Mouse (Mus musculus) hindbrain, embryonic 14.5 days (tissue): ENCODE results near the gene Farsa. TPM values are rescaled to one million over a fixed set of nuclear protein-coding genes. Genes with fewer than 3 reads are reported as not detected.
"Not testable (repeated sequence)": the region's sequence is repeated elsewhere in the genome, so short reads cannot be mapped to it uniquely, and the experiment has no call there.

Experiments
- ATAC-seq: fragments of 200-750 bp; cut with Nextera tagmentation; 2 replicates; pipeline ENCODE4 v1.8.0; 2017; ENCODE audit warnings: moderate number of reproducible peaks, mild to moderate bottlenecking, moderate TSS enrichment, moderate library complexity; ENCODE audit not compliant: low FRiP score
- DNase-seq: peaks from one replicate; pipeline ENCODE4 v3.0.0-alpha.2; 2015; ENCODE audit warnings: low spot score
- H3K27ac ChIP-seq: fragments of 300-500 bp; sonication (generic); 2 replicates; pipeline ENCODE4 v1.5.1; 2014; ENCODE audit warnings: mild to moderate bottlenecking, moderate library complexity
- H3K27me3 ChIP-seq: fragments of 300-500 bp; sonication (generic); 2 replicates; pipeline ENCODE4 v1.6.1; 2014; ENCODE audit warnings: mild to moderate bottlenecking, low read length, mixed read lengths; ENCODE audit not compliant: control insufficient read depth, insufficient read depth
- H3K36me3 ChIP-seq: fragments of 300-500 bp; sonication (generic); replicated peaks from 2 replicates; pipeline ENCODE4 v1.6.1; 2014; ENCODE audit not compliant: control insufficient read depth, insufficient read depth
- H3K4me1 ChIP-seq: fragments of 300-500 bp; sonication (generic); replicated peaks from 2 replicates; pipeline ENCODE4 v1.6.1; 2014; ENCODE audit warnings: antibody characterized with exemption, low read length, mixed read lengths; ENCODE audit not compliant: control insufficient read depth, insufficient read depth
- H3K4me2 ChIP-seq: fragments of 300-500 bp; sonication (generic); replicated peaks from 2 replicates; pipeline ENCODE4 v1.6.1; 2014; ENCODE audit warnings: mild to moderate bottlenecking, moderate library complexity
- H3K4me3 ChIP-seq: fragments of 300-500 bp; sonication (generic); replicated peaks from 2 replicates; pipeline ENCODE4 v1.5.1; 2014; ENCODE audit warnings: mild to moderate bottlenecking, low read length
- H3K9ac ChIP-seq: fragments of 300-500 bp; sonication (generic); 2 replicates; pipeline ENCODE4 v1.6.1; 2014
- H3K9me3 ChIP-seq: fragments of 300-500 bp; sonication (generic); 2 replicates; pipeline ENCODE4 v1.6.1; 2016; ENCODE audit warnings: low read length; ENCODE audit not compliant: control insufficient read depth
- WGBS: fragments of 180-500 bp; shearing (Covaris S2); extraction: QIAGEN DNeasy Blood & Tissue Kit; methylation state at CpG from one replicate; pipeline ENCODE4 v1.1.7; 2014; 5-methylcytosine and 5-hydroxymethylcytosine counted together
- polyA plus RNA-seq: library from polyadenylated mRNA; unstranded; fragments of >200 nt; fragmentation: Nextera tagmentation; extraction: Ambion mirVana; gene quantifications from 2 replicates; pipeline ENCODE4 v1.2.1, GENCODE M21; 2014

Gene Farsa
- polyA plus RNA-seq, 1 experiment from 2014 or later, result 87.8 TPM

DNA sequence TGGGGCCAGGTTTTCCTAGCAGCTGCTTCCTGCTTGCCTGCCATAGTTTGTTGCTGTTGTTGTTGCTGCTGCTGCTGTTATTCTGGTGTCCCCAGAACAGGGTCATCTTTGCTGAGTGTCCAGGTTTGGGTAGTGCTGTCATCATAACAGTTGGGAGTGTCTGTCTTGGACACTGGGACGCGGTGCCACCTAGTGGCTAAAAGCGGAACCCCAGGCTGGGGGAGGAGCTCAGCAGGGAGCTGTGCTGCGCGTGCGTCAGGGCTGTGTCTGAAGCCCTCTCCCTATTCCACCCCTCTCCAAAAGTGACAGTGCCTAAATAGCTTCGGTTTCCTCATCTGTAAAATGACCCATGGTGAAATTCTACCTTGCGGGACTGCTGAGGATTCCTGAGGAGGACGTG lies 41.2 kb upstream of the Farsa start:
- no peak overlapping the region for H3K9ac ChIP-seq
- H3K36me3 ChIP-seq, result no peaks in the 10 kb centered on the region
- ATAC-seq (peak; percentile 51), DNase-seq (peak; percentile 89)
- H3K4me2 ChIP-seq, result no peak overlapping the region
- H3K27me3 ChIP-seq, result peaks cover 9% of the 10 kb centered on the region
- H3K27ac ChIP-seq, result peak overlapping the region; percentile 81; the same call in 1 of the 2 replicates
- no peak overlapping the region for H3K4me3 ChIP-seq
- peaks cover 14% of the 10 kb centered on the region for H3K4me1 ChIP-seq
- no peaks in the 10 kb centered on the region for H3K9me3 ChIP-seq
- WGBS, result 13% methylated on average over 9 of the region's 9 CpGs

DNA sequence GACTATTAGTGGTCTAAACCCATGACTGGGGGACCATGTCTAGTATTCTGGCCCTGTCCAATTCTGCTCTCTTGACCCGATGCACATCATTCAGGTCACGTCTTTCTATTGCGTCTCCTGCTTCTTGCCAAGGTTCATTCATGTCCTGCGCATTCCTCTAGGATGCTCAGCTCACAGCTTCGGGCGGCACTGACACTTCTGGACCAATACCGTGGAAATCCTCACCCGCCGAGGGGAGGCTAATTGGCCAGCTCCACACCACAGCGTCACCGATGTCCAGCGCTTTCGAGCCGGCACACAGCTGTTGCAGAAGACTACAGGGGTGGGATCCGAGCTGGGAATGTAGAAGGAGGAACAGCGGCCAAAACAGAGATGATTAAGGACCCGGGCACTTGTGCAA lies 40.7 kb upstream of the Farsa start:
- peaks cover 10% of the 10 kb centered on the region for H3K4me1 ChIP-seq
- no peak overlapping the region for H3K4me2 ChIP-seq
- H3K27me3 ChIP-seq, result peaks cover 9% of the 10 kb centered on the region
- no peak overlapping the region for H3K9ac ChIP-seq
- no peaks in the 10 kb centered on the region for H3K9me3 ChIP-seq
- DNase-seq (no peak), ATAC-seq (no peak)
- H3K4me3 ChIP-seq, result no peak overlapping the region
- no peak overlapping the region for H3K27ac ChIP-seq
- 76% methylated on average over 17 of the region's 17 CpGs for WGBS
- no peaks in the 10 kb centered on the region for H3K36me3 ChIP-seq

DNA sequence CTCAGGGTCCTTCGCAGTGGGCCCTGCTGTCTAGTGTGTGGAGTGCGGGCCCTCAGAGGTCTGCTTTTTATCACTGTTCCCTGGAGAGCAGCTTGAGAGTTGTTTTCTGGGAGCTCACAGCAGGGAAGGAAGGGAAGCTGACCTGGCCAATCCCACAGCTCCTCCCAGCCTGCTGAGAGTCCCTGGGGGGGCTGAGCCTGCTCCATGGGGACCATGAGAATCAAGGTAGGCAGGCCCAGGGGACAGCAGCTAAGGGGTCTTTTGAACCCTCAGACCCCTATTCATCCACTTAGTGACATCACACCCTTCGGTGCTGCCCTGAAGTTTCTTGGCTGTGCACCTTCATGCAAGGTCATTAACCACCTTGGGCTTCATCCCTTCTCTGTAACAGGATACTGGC lies 34.1 kb upstream of the Farsa start, which contains the start of gene Dand5:
TSS of gene Dand5 (minus strand) at position 101 of the 400 bp plus-strand sequence.
- 21% methylated on average over 3 of the region's 3 CpGs for WGBS
- ATAC-seq (no peak), DNase-seq (no peak)
- Histone ChIP-seq H3K4me3 (peak within 1 kb of the TSS; percentile 17), H3K36me3 (no peaks in the 10 kb centered on the region), H3K4me1 (0 out of 2 replicates have a peak, but pooled peaks cover 3% of the 10 kb centered on the region), H3K27me3 (0 out of 2 replicates have a peak, but pooled peaks cover 4% of the 10 kb centered on the region), H3K4me2 (peak within 1 kb of the TSS; percentile 46), H3K9me3 (no peaks in the 10 kb centered on the region), H3K27ac (no peak within 1 kb of the TSS), H3K9ac (peak within 1 kb of the TSS; percentile 32; the same call in 1 of the 2 replicates)

DNA sequence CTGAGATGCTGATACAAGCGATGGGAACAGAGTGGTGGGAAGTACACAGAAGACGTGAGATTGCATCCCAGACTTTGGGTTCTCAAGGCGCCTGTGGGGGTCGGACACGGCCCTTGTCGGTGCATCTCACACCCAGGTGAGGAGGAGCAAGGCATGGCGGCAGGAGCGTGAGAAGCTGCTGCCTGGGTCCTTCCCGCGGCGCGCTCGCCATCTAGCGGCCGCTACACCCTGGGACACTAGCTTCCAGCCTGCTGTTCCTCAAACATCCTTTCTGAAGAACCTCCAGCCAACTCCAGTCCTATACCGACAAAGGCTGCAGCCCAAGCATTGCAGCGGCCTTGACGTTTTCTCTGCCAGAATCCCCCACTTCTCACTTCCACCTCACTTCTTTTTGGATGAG lies 33.1 kb upstream of the Farsa start:
- peak overlapping the region; percentile 46 for H3K4me2 ChIP-seq
- H3K4me1 ChIP-seq, result 0 out of 2 replicates have a peak, but pooled peaks cover 3% of the 10 kb centered on the region
- ATAC-seq, result peak; percentile 91
- H3K27me3 ChIP-seq, result 0 out of 2 replicates have a peak, but pooled peaks cover 4% of the 10 kb centered on the region
- no peaks in the 10 kb centered on the region for H3K36me3 ChIP-seq
- DNase-seq, result peak; percentile 88
- peak overlapping the region; percentile 17 for H3K4me3 ChIP-seq
- H3K9ac ChIP-seq, result peak overlapping the region; percentile 32; the same call in 1 of the 2 replicates
- under 1% methylated on average over 18 of the region's 18 CpGs for WGBS
- H3K9me3 ChIP-seq, result no peaks in the 10 kb centered on the region
- H3K27ac ChIP-seq, result no peak overlapping the region

DNA sequence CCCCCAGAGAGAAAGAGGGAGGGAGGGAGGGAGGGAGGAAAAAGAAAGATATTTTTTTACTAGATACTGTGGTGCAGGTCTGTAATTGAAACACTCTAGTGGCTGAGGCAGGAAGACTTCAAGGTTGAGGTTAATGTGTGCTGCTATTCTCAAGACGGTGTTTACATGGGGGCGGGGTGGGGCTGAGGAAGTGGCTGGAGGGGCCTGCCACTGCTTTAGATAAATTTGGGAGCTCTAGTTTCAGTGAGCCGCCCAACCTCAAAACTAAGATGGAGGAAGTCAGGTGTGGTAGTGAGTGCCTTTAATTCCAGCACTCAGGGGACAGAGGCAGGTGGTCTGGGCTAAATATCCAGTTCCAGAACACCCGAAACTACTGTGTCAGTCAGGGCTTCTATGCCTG lies 31.2 kb upstream of the Farsa start:
- Histone ChIP-seq H3K4me1 (0 out of 2 replicates have a peak, but pooled peaks cover 3% of the 10 kb centered on the region), H3K27me3 (0 out of 2 replicates have a peak, but pooled peaks cover 4% of the 10 kb centered on the region), H3K9me3 (no peaks in the 10 kb centered on the region), H3K4me3 (no peak overlapping the region), H3K9ac (no peak overlapping the region), H3K27ac (no peak overlapping the region), H3K4me2 (no peak overlapping the region), H3K36me3 (no peaks in the 10 kb centered on the region)
- no peak for ATAC-seq
- WGBS, result 79% methylated on average over 4 of the region's 4 CpGs
- no peak for DNase-seq

DNA sequence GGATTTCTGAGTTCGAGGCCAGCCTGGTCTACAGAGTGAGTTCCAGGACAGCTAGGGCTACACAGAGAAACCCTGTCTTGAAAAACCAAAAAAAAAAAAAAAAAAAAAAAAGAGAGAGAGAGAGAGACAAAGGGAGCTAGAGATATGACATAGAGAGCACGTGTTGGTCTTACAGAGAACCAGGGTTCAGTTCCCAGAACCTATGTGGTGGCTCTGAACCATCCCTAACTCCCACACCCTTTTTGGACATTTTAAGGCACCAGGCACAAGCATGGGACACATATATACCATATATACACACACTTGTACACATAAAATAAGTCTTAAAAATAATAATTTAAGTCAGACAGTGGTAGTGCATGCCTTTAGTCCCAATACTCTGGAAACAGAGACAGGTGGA lies 30.3 kb upstream of the Farsa start:
- not testable (repeated sequence) for H3K27me3 ChIP-seq, DNase-seq, ATAC-seq, H3K27ac ChIP-seq, H3K36me3 ChIP-seq, H3K4me3 ChIP-seq, H3K4me2 ChIP-seq, H3K9me3 ChIP-seq, H3K9ac ChIP-seq, H3K4me1 ChIP-seq
- WGBS, result 82% methylated on average over 2 of the region's 2 CpGs

DNA sequence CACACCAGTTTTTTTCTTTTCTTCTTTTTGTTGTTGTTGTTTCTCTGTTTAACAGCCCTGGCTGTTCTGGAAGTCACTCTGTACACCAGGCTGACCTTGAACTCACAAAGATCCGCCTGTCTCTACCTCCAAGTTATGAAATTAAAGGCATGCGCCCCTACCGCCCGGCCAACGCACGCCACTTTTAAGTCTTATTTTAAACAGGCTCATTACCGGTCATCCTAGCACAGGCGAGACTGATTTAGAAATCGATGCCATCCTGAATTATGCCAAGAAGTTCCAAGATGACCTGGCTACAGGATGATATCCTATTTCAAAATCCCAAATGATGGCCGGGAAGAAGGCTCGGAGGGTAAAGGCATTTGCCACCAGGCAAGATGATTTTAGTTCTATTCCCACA lies 25.3 kb upstream of the Farsa start, which contains the start of gene Gadd45gip1:
TSS of gene Gadd45gip1 (plus strand) at position 33 of the 400 bp plus-strand sequence.
- Histone ChIP-seq H3K4me3 (peak within 1 kb of the TSS; percentile 85), H3K4me1 (peaks cover 11% of the 10 kb centered on the region), H3K9me3 (no peaks in the 10 kb centered on the region), H3K27me3 (no peaks in the 10 kb centered on the region), H3K9ac (peak within 1 kb of the TSS; percentile 91), H3K27ac (peak within 1 kb of the TSS; percentile 96), H3K4me2 (peak within 1 kb of the TSS; percentile 59), H3K36me3 (peaks cover 28% of the 10 kb centered on the region)
- WGBS, result 82% methylated on average over 11 of the region's 11 CpGs
- DNase-seq, result no peak
- ATAC-seq, result no peak

DNA sequence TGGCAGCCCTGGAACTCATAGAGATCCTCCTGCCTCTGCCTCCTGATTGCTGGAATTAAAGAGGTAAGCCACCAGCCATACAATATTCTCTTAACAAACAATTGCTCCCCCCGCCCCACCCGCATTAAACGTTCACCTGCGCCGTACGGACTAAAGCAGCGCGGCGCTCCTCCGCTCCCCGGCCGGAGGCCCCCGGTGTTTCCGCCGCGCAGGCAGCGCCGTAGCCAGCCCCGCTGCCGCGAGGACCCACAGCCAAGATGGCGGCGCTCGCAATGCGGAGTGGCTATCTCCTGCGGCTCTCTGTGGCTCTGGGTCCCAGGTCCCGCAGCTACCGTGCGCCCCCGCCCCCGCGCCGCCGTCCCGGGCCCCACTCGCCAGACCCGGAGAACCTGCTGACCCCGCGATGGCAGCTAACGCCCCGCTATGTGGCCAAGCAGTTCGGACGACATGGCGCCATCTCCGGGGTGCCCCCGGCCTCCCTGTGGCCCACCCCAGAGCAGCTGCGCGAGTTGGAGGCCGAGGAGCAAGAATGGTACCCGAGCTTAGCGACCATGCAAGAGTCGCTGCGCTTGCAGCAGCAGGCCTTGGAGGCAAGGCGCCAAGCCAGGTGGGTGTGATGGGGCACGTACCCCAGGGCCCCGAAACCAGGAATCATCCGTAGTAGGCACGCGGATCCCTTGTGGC lies 24.6 kb upstream of the Farsa start:
- Histone ChIP-seq H3K9ac (peak overlapping the region; percentile 91), H3K9me3 (no peaks in the 10 kb centered on the region), H3K4me2 (peak overlapping the region; percentile 59), H3K27me3 (no peaks in the 10 kb centered on the region), H3K36me3 (peaks cover 35% of the 10 kb centered on the region), H3K4me1 (peaks cover 11% of the 10 kb centered on the region), H3K4me3 (peak overlapping the region; percentile 85), H3K27ac (peak overlapping the region; percentile 96)
- ATAC-seq (peak; percentile 77), DNase-seq (peak; percentile 87)
- 1% methylated on average over 57 of the region's 59 CpGs for WGBS

DNA sequence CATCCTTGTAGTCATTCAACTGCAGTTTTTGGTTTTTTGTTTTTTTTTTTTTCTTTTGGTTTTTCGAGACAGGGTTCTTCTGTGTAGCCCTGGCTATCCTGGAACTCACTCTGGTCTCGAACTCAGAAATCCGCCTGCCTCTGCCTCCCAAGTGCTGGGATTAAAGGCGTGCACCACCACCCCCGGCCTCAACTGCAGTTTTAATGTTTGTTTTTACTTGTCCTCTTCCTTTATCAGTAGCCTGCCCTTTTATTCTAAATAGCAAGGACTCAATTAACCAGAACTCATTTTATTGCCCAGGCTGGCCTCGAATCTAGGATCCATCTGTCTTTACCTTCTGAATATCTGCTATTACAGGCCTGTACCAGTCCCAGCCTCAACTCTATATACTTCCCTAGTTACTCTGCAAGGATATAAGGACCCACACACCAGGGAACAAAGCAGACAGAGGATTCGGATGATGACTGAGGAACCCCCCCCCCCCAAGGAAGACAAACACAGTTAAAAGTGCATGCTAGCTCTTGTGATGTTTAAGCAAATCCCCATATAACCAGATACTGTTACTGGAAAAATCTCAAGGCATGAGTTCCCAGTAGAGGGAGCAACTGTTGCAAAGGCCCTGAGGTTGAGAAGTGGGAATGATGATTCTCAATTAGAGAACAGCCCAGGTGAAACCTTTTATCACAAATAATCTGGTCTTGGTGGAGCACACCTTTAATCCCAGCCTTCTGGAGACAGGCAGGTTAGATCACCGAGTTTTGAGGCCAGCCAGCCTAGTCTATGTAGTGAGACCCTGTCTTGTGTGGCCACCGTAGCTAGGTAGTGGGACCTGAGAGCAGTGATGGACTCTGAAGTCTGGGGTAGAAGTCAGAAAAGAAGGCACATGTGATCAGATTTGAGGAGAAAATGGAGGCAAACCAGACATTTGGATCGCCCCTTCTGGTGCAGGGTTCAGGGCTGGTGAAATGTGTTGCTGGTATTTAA lies 23.7 kb upstream of the Farsa start:
- peaks cover 44% of the 10 kb centered on the region for H3K36me3 ChIP-seq
- H3K27me3 ChIP-seq, result no peaks in the 10 kb centered on the region
- peak overlapping the region; percentile 85 for H3K4me3 ChIP-seq
- 70% methylated on average over 10 of the region's 10 CpGs for WGBS
- H3K4me2 ChIP-seq, result peak overlapping the region; percentile 59
- ATAC-seq (no peak), DNase-seq (no peak)
- no peaks in the 10 kb centered on the region for H3K9me3 ChIP-seq
- H3K27ac ChIP-seq, result peak overlapping the region; percentile 96
- H3K9ac ChIP-seq, result peak overlapping the region; percentile 91
- peaks cover 11% of the 10 kb centered on the region for H3K4me1 ChIP-seq
